Mouse (Mus musculus): ENCODE results near the gene Clec11a. TPM values are rescaled to one million over a fixed set of nuclear protein-coding genes. Genes with fewer than 3 reads are reported as not detected.
A peak's percentile ranks its signal among the peaks of the same experiment; 100 is the strongest.

Clec11a gene
- polyA plus RNA-seq, 1 experiment from 2014 or later: 4.6 TPM

DNA sequence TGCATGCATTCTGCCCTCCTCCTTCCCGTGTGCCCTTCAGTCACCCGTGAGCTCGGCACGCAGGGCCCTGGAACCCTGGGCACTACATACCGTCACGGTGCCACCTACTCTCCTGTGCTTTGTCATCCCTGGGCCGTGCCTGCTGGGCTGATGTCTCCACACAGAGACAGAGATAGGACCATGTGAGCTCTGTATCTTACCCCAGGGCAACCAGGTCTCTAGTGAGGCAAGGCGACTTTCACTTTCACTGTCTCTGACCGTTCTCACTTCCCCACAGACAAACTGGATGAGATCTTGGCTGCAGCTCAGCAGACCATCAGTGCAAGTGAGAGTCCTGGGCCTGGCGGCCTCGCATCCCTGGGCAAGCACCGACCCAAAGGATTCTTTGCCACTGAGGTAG is 37.9 kb upstream of the Clec11a start:
- no peaks in the 10 kb centered on the region for H3K4me1 ChIP-seq (ENCODE audit: control insufficient read depth, insufficient read depth, low read length)
- no peaks in the 10 kb centered on the region for H3K9me3 ChIP-seq (ENCODE audit: control insufficient read depth, low read length)
- no peaks in the 10 kb centered on the region; the same call in 1 of the 2 replicates for H3K27me3 ChIP-seq (ENCODE audit: control insufficient read depth, insufficient read depth, low read length)
- 78% methylated on average over 12 of the region's 12 CpGs for whole genome bisulfite sequencing
- H3K9ac ChIP-seq (replicated peaks; ENCODE audit: low read depth, low read length): no peak overlapping the region
- no peak overlapping the region for H3K27ac ChIP-seq (ENCODE audit: low read depth, low read length)
- H3K36me3 ChIP-seq (ENCODE audit: control insufficient read depth, insufficient read depth, low read length): peaks cover 18% of the 10 kb centered on the region
- ATAC-seq (ENCODE audit: low read depth): no peak
- no peak overlapping the region for H3K4me3 ChIP-seq (ENCODE audit: low read depth, low read length)
- no peak overlapping the region for H3K4me2 ChIP-seq (ENCODE audit: low read depth, low read length)

DNA sequence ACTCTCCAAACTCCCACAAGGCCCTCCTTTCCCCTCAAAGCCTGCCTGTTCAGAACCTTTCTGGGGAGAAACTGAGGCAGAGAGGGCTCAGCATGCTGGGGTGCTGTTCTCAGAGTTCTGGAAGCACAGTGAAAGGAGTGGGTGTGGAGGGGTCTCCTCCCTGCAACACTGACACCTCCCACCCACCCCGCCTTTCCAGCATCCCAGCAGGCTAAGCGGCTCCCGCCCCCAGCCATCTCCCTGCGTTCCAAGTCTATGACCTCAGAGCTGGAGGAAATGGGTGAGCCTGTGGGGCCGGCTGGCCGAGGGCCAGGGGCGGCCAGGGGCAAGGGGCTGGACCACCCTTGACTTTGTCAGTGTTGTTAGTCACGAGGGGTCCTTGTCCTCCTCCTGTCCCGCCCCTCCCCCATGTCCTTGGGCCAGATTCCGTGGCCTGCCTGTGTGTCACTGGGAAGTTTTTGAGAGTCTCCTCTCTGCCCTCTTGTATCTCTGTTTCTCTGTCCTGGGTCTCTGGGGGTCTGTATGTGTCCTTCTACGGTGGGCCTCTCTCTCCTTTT is 36.8 kb upstream of the Clec11a start:
- Histone ChIP-seq H3K4me1 (ENCODE audit: control insufficient read depth, insufficient read depth, low read length) (no peaks in the 10 kb centered on the region), H3K9ac (replicated peaks; ENCODE audit: low read depth, low read length) (no peak overlapping the region), H3K36me3 (ENCODE audit: control insufficient read depth, insufficient read depth, low read length) (peaks cover 18% of the 10 kb centered on the region), H3K9me3 (ENCODE audit: control insufficient read depth, low read length) (no peaks in the 10 kb centered on the region), H3K27me3 (ENCODE audit: control insufficient read depth, insufficient read depth, low read length) (no peaks in the 10 kb centered on the region), H3K27ac (ENCODE audit: low read depth, low read length) (no peak overlapping the region), H3K4me3 (ENCODE audit: low read depth, low read length) (no peak overlapping the region), H3K4me2 (ENCODE audit: low read depth, low read length) (no peak overlapping the region)
- 31% methylated on average over 11 of the region's 11 CpGs for WGBS
- ATAC-seq (ENCODE audit: low read depth): no peak

DNA sequence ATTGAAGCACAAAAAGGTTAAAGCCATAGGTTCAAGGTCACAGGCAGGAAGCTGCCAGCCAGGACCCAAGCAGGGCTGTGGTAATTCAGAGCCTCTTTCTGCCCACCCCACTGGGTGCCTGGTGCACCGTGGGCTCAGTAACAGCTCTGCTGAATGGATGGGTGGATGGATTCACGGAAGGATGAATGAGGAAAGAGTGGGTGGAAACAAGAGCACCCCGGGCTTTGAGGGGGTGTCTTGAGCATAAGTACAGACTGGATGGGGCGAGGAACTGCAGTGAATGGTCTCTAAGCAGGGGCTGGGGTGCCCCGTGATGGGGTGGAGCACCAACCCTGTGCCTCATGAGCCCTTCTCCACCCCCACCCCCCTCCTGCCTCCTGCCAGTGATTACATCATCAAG is 35.0 kb upstream of the Clec11a start:
- Histone ChIP-seq H3K4me2 (ENCODE audit: low read depth, low read length) (no peak overlapping the region), H3K36me3 (ENCODE audit: control insufficient read depth, insufficient read depth, low read length) (peaks cover 18% of the 10 kb centered on the region), H3K27ac (ENCODE audit: low read depth, low read length) (no peak overlapping the region), H3K9me3 (ENCODE audit: control insufficient read depth, low read length) (no peaks in the 10 kb centered on the region), H3K4me3 (ENCODE audit: low read depth, low read length) (no peak overlapping the region), H3K9ac (replicated peaks; ENCODE audit: low read depth, low read length) (no peak overlapping the region), H3K27me3 (ENCODE audit: control insufficient read depth, insufficient read depth, low read length) (peaks cover 4% of the 10 kb centered on the region; the same call in 1 of the 2 replicates), H3K4me1 (ENCODE audit: control insufficient read depth, insufficient read depth, low read length) (peaks cover 8% of the 10 kb centered on the region; the same call in 1 of the 2 replicates)
- no peak for ATAC-seq (ENCODE audit: low read depth)
- 65% methylated on average over 5 of the region's 5 CpGs for WGBS

GRCm38 (mm10) chr7:44341119-44341518 is 34.4 kb upstream of the Clec11a start:
- H3K36me3 ChIP-seq (ENCODE audit: control insufficient read depth, insufficient read depth, low read length): peaks cover 17% of the 10 kb centered on the region
- H3K9ac ChIP-seq (replicated peaks; ENCODE audit: low read depth, low read length): no peak overlapping the region

DNA sequence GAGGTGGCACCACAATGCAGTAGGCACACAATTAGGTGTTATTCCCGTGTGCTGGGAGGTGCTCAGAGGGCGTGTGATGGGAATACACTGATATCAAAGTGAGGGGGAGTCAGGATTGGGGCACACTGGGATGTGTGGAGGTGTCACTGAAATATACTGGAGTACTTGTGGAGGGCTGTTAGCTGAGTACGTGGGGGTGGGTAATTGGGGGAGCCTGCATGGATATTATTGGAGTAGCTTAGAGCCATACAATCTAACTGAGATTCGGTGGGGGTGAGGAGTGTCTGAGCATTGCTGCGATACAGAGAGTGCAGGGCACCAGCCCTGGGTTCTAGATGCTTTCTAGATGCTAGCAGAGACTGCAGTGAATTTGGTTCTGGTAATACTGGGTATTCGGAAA is 33.5 kb upstream of the Clec11a start:
- 67% methylated on average over 6 of the region's 6 CpGs for WGBS
- Histone ChIP-seq H3K4me1 (ENCODE audit: control insufficient read depth, insufficient read depth, low read length) (peaks cover 8% of the 10 kb centered on the region; the same call in 1 of the 2 replicates), H3K27ac (ENCODE audit: low read depth, low read length) (no peak overlapping the region), H3K9ac (replicated peaks; ENCODE audit: low read depth, low read length) (no peak overlapping the region), H3K36me3 (ENCODE audit: control insufficient read depth, insufficient read depth, low read length) (peaks cover 13% of the 10 kb centered on the region), H3K4me3 (ENCODE audit: low read depth, low read length) (no peak overlapping the region), H3K27me3 (ENCODE audit: control insufficient read depth, insufficient read depth, low read length) (peaks cover 12% of the 10 kb centered on the region), H3K9me3 (ENCODE audit: control insufficient read depth, low read length) (no peaks in the 10 kb centered on the region), H3K4me2 (ENCODE audit: low read depth, low read length) (no peak overlapping the region)
- ATAC-seq (ENCODE audit: low read depth): no peak

More at GRCm38 (mm10) chr7:44341119-44341518, 34.4 kb upstream of the Clec11a start:
- no peak overlapping the region for H3K4me3 ChIP-seq (ENCODE audit: low read depth, low read length)
- no peak for ATAC-seq (ENCODE audit: low read depth)
- H3K4me2 ChIP-seq (ENCODE audit: low read depth, low read length): no peak overlapping the region
- H3K27ac ChIP-seq (ENCODE audit: low read depth, low read length): no peak overlapping the region
- H3K27me3 ChIP-seq (ENCODE audit: control insufficient read depth, insufficient read depth, low read length): peaks cover 7% of the 10 kb centered on the region
- WGBS: 85% methylated on average over 10 of the region's 10 CpGs
- H3K9me3 ChIP-seq (ENCODE audit: control insufficient read depth, low read length): no peaks in the 10 kb centered on the region
- peaks cover 8% of the 10 kb centered on the region; the same call in 1 of the 2 replicates for H3K4me1 ChIP-seq (ENCODE audit: control insufficient read depth, insufficient read depth, low read length)

DNA sequence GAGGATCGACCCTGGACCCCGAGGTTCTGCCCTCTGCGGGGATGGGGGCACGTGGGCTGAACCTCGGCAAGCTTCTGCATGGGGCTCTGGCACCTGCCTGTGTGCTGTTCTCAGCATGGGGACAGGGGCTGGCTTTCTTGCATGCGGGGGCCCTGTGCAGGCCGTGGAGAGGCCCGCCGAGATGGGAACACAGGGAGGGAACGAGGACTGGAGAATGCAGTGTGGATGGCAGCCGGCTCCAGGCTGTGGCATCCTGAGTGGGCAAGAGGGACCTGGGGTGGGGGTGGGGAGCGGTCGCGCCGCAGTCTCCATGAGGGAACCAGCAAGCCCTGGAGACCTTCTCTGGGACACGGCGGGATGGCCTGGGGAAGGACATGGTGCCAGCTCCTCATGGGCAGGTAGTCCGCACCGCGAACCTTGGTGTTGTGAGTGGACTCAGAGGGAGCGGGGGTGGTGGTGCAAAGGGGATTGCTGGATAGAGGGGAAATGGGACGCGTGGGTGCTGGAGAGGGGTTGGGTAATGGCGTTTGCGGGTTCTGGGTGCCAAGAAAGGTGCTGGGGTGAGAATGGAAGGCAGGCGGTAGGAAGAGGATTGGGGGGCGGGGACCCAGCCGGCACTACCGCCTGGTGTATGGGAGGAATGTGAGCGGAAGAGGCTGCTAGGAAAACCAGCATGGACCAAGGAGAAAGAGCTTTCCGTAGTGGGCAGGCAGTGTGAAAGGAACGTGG is 30.6 kb upstream of the Clec11a start:
- Histone ChIP-seq H3K36me3 (ENCODE audit: control insufficient read depth, insufficient read depth, low read length) (no peaks in the 10 kb centered on the region), H3K27ac (ENCODE audit: low read depth, low read length) (peak overlapping the region; percentile 91), H3K4me1 (ENCODE audit: control insufficient read depth, insufficient read depth, low read length) (peaks cover 8% of the 10 kb centered on the region; the same call in 1 of the 2 replicates), H3K9ac (replicated peaks; ENCODE audit: low read depth, low read length) (peak overlapping the region; percentile 91), H3K27me3 (ENCODE audit: control insufficient read depth, insufficient read depth, low read length) (peaks cover 12% of the 10 kb centered on the region), H3K9me3 (ENCODE audit: control insufficient read depth, low read length) (no peaks in the 10 kb centered on the region), H3K4me3 (ENCODE audit: low read depth, low read length) (peak overlapping the region; percentile 65), H3K4me2 (ENCODE audit: low read depth, low read length) (peak overlapping the region; percentile 87)
- under 1% methylated on average over 32 of the region's 32 CpGs for WGBS
- peak; percentile 10; the same call in 1 of the 2 replicates for ATAC-seq (ENCODE audit: low read depth)

DNA sequence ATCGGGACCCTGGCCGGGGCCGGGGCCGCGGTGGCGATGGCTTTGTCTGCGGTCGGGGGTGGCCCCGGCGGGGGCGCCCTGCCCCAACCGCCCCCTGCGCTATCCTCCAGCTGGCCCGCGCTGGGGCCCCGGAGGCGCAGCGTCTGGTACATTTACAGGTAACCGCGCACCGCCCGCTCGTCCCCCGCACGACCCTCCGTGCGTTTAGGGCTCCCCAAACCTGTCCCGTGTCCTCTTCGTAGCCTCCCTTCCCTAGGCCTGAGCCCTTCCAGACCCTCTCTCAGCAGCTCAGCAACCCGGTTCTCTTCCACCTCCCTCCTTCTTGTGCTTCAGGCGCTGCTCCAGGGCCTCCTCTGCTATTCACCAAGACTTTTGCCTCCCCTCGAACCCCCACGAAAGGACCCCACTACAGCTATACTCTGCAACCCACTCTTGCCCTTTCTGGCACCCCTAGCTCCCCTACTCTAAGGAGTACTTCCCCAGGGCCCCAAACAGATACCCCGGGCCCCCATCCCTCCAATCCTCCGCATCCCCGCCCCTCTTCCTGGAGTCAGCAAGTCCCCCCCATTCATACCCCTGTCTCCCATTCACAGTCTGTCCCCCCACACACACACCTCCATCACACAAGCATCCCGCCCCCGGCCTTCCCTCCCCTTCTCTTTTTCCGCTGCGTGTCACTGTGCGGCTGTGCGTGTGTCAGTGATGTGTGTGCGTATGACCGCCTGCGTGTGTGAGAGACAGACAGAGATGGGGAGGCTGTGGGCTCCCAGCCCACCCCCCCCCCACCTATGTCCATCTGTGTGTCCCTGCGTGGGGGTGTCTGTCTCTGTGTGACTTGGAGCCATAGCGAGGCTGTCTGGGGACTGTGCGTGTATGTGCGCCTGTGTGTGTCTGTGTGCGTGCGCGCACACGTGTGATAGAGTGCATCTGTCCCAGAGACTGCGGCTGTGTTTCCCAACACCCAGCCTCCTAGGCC is 29.6 kb upstream of the Clec11a start:
- peak overlapping the region; percentile 65 for H3K4me3 ChIP-seq (ENCODE audit: low read depth, low read length)
- peaks cover 12% of the 10 kb centered on the region for H3K27me3 ChIP-seq (ENCODE audit: control insufficient read depth, insufficient read depth, low read length)
- no peaks in the 10 kb centered on the region for H3K36me3 ChIP-seq (ENCODE audit: control insufficient read depth, insufficient read depth, low read length)
- H3K4me2 ChIP-seq (ENCODE audit: low read depth, low read length): peak overlapping the region; percentile 87
- H3K9ac ChIP-seq (replicated peaks; ENCODE audit: low read depth, low read length): peak overlapping the region; percentile 91
- peak overlapping the region; percentile 91 for H3K27ac ChIP-seq (ENCODE audit: low read depth, low read length)
- H3K9me3 ChIP-seq (ENCODE audit: control insufficient read depth, low read length): no peaks in the 10 kb centered on the region
- H3K4me1 ChIP-seq (ENCODE audit: control insufficient read depth, insufficient read depth, low read length): peaks cover 8% of the 10 kb centered on the region; the same call in 1 of the 2 replicates
- WGBS: 2% methylated on average over 38 of the region's 54 CpGs
- ATAC-seq (ENCODE audit: low read depth): peak; percentile 78

- Histone ChIP-seq H3K4me1 (ENCODE audit: control insufficient read depth, insufficient read depth, low read length) (peaks cover 8% of the 10 kb centered on the region; the same call in 1 of the 2 replicates), H3K27me3 (ENCODE audit: control insufficient read depth, insufficient read depth, low read length) (peaks cover 12% of the 10 kb centered on the region), H3K36me3 (ENCODE audit: control insufficient read depth, insufficient read depth, low read length) (no peaks in the 10 kb centered on the region), H3K9me3 (ENCODE audit: control insufficient read depth, low read length) (no peaks in the 10 kb centered on the region), H3K4me3 (ENCODE audit: low read depth, low read length) (peak overlapping the region; percentile 65), H3K4me2 (ENCODE audit: low read depth, low read length) (peak overlapping the region; percentile 87), H3K27ac (ENCODE audit: low read depth, low read length) (peak overlapping the region; percentile 91), H3K9ac (replicated peaks; ENCODE audit: low read depth, low read length) (peak overlapping the region; percentile 91)
- WGBS: 5% methylated on average over 18 of the region's 40 CpGs
- peak; percentile 84 for ATAC-seq (ENCODE audit: low read depth)
Observed at GRCm38 (mm10) chr7:44335031-44335878, 28.6 kb upstream of the Clec11a start.

Data from neural tube, embryonic 14.5 days (tissue).